Mouse (Mus musculus) effector memory CD4-positive, alpha-beta T cell, adult 7 months (primary cell): Measurements from ENCODE around the gene Ficd. TPM values are rescaled to one million over a fixed set of nuclear protein-coding genes. Genes with fewer than 3 reads are reported as not detected.

ENCODE experiments used
- polyA plus RNA-seq: library from polyadenylated mRNA; unstranded; fragments of 100-300 nt; shearing (Covaris generic); gene quantifications from one replicate; pipeline ENCODE4 v1.2.1, GENCODE M21; 2017

The Ficd gene
- 5.8 TPM for polyA plus RNA-seq

GRCm38 (mm10) chr5:113735345-113736112, at the start of gene Ficd:
TSS of gene Ficd (plus strand) at chr5:113735803.

GRCm38 (mm10) chr5:113724446-113724845, 11.2 kb upstream of the Ficd start, which contains the start of gene 1700069L16Rik:
TSS of gene 1700069L16Rik (minus strand) at chr5:113724772.

GRCm38 (mm10) chr5:113772450-113772895, 36.9 kb downstream of the Ficd start, which contains the start of the genes Sart3 and Iscu:
TSS of gene Sart3 (minus strand) at chr5:113772510.
TSS of gene Iscu (plus strand) at chr5:113772748.

Other genes with a start within 250 kb of the Ficd start
- 2.1 TPM for gene Wscd2, start 245.5 kb upstream of the Ficd start, polyA plus RNA-seq
- not detected for gene Cmklr1, start 85.4 kb upstream of the Ficd start, polyA plus RNA-seq
- gene 1700069L16Rik, start 11.0 kb upstream of the Ficd start, polyA plus RNA-seq = not detected
- 61.8 TPM for gene Sart3, start 36.7 kb downstream of the Ficd start, polyA plus RNA-seq
- 113 TPM for gene Iscu, start 36.9 kb downstream of the Ficd start, polyA plus RNA-seq
- not detected for gene Tmem119, start 64.7 kb downstream of the Ficd start, polyA plus RNA-seq
- gene Selplg, start 96.8 kb downstream of the Ficd start, polyA plus RNA-seq = 1,519 TPM
- gene Coro1c, start 173.0 kb downstream of the Ficd start, polyA plus RNA-seq = 90.7 TPM